22 mouse cellular contexts compared by ENCODE assay signal in the genomic region with DNA sequence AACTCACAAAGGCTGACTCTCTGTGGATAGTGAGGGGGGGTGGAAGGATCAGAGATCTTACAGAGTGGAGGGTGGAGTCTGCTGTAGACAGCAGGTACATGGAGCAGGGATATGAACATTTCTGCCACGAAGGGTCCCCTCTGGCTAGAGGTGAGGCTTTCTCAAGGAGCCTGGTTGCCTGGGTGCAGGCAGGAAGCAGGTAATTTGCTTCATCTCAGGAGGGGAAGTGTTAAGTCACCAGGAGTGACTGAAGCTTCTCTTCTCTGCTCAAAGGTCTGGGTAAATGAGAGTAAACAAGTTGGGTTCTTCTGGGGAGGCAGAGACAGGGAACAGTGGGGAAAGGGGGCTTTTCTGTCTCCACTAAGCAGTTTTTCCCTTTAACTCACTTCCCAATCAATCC.
"Had no signal": no experiment of that assay in that cellular context is flagged by ENCODE, and none has a peak within 500 bp of the region (broad histone marks: within the 10 kb centered on the region; RNA-seq: fewer than 3 reads in every experiment).

No protein-coding gene starts in this region.

- H3K4me3 ChIP-seq: kidney, embryonic 15.5 days; left cerebral cortex, adult 2 months; lung, embryonic 15.5 days; neural tube, embryonic 12.5 days; stomach, embryonic 15.5 days had no signal

- H3K9me3 ChIP-seq: kidney, embryonic 15.5 days; lung, embryonic 15.5 days; neural tube, embryonic 12.5 days; stomach, embryonic 15.5 days had no signal

- DNase-seq: kidney, adult 11 months; kidney, adult 8-10 months; kidney, postnatal 10 days; kidney, postnatal 36 days; layer of hippocampus, postnatal 36 days; lung, adult 18-20 months; lung, postnatal 10 days; lung, postnatal 36 days; midbrain, embryonic 14.5 days; retina, postnatal 1 day; right cerebral cortex, postnatal 25 days; spleen, adult 18-20 months; thymus, adult 2 months; thymus, postnatal 25 days had no signal

- H3K27ac ChIP-seq: kidney, embryonic 15.5 days; left cerebral cortex, adult 2 months; liver, embryonic 14.5 days; lung, embryonic 15.5 days; neural tube, embryonic 12.5 days; stomach, embryonic 15.5 days had no signal

- H3K4me1 ChIP-seq: kidney, embryonic 15.5 days; lung, embryonic 15.5 days; neural tube, embryonic 12.5 days; stomach, embryonic 15.5 days had no signal

- H3K9ac ChIP-seq: kidney, embryonic 15.5 days; liver, embryonic 14.5 days; lung, embryonic 15.5 days; neural tube, embryonic 12.5 days; stomach, embryonic 15.5 days had no signal

- H3K4me2 ChIP-seq: kidney, embryonic 15.5 days; liver, embryonic 11.5 days; lung, embryonic 15.5 days; midbrain, embryonic 11.5 days; neural tube, embryonic 12.5 days; stomach, embryonic 15.5 days had no signal

- H3K27me3 ChIP-seq: kidney, embryonic 15.5 days; lung, embryonic 15.5 days; neural tube, embryonic 12.5 days; stomach, embryonic 15.5 days had no signal

- H3K36me3 ChIP-seq: lung, embryonic 15.5 days; neural tube, embryonic 12.5 days had no signal
